Mouse (Mus musculus) hindbrain, embryonic 10.5 days (tissue): ENCODE results near the gene 9530003J23Rik. TPM values are rescaled to one million over a fixed set of nuclear protein-coding genes. Genes with fewer than 3 reads are reported as not detected.

Experiments used
- DNase-seq: peaks from one replicate; pipeline ENCODE4 v3.0.0-alpha.2; 2017; ENCODE audit warnings: low spot score
- H3K27ac ChIP-seq: fragments of 300-500 bp; sonication (generic); 2 replicates; pipeline ENCODE4 v1.5.1; 2016; ENCODE audit warnings: mild to moderate bottlenecking, moderate library complexity
- H3K27me3 ChIP-seq: fragments of 300-500 bp; sonication (generic); 2 replicates; pipeline ENCODE4 v1.6.1; 2016; ENCODE audit warnings: mild to moderate bottlenecking; ENCODE audit not compliant: poor library complexity, insufficient read depth, severe bottlenecking
- H3K36me3 ChIP-seq: fragments of 300-500 bp; sonication (generic); 2 replicates; pipeline ENCODE4 v1.6.1; 2016; ENCODE audit warnings: mild to moderate bottlenecking, moderate library complexity
- H3K4me1 ChIP-seq: fragments of 300-500 bp; sonication (generic); replicated peaks from 2 replicates; pipeline ENCODE4 v1.6.1; 2016; ENCODE audit warnings: mild to moderate bottlenecking
- H3K4me3 ChIP-seq: fragments of 300-500 bp; sonication (generic); 2 replicates; pipeline ENCODE4 v1.5.1; 2016; ENCODE audit warnings: mild to moderate bottlenecking, moderate library complexity
- H3K9me3 ChIP-seq: fragments of 300-500 bp; sonication (generic); 2 replicates; pipeline ENCODE4 v1.6.1; 2016; ENCODE audit warnings: mild to moderate bottlenecking, moderate library complexity
- WGBS: fragments of 180-500 bp; shearing (Covaris S2); methylation state at CpG from one replicate; pipeline ENCODE4 v1.1.7; 2016; 5-methylcytosine and 5-hydroxymethylcytosine counted together
- polyA plus RNA-seq: library from polyadenylated mRNA; unstranded; fragments of >200 nt; fragmentation: Nextera tagmentation; extraction: Ambion mirVana; gene quantifications from 2 replicates; pipeline ENCODE4 v1.2.1, GENCODE M21; 2016

The 9530003J23Rik gene
- polyA plus RNA-seq, 1 experiment from 2014 or later, result not detected

GRCm38 (mm10) chr10:117196696-117197095 is 41.8 kb downstream of the 9530003J23Rik start:
- Histone ChIP-seq H3K9me3 (no peaks in the 10 kb centered on the region), H3K4me1 (peaks cover 13% of the 10 kb centered on the region), H3K27ac (no peak overlapping the region), H3K36me3 (no peaks in the 10 kb centered on the region), H3K27me3 (no peaks in the 10 kb centered on the region), H3K4me3 (no peak overlapping the region)
- DNase-seq, result no peak
- 89% methylated on average over 3 of the region's 3 CpGs for WGBS

- H3K36me3 ChIP-seq, result no peaks in the 10 kb centered on the region
- H3K27ac ChIP-seq, result no peak overlapping the region
- H3K9me3 ChIP-seq, result no peaks in the 10 kb centered on the region
- no peak overlapping the region for H3K4me3 ChIP-seq
- no peak for DNase-seq
- 95% methylated on average over 4 of the region's 4 CpGs for WGBS
- no peaks in the 10 kb centered on the region for H3K27me3 ChIP-seq
- peaks cover 13% of the 10 kb centered on the region for H3K4me1 ChIP-seq
These were observed 42.8 kb downstream of the 9530003J23Rik start for GRCm38 (mm10) chr10:117195748-117196147.

- Histone ChIP-seq H3K9me3 (no peaks in the 10 kb centered on the region), H3K27me3 (no peaks in the 10 kb centered on the region), H3K4me3 (no peak overlapping the region), H3K36me3 (no peaks in the 10 kb centered on the region), H3K4me1 (peaks cover 10% of the 10 kb centered on the region), H3K27ac (no peak overlapping the region)
- DNase-seq, result no peak
- 93% methylated on average over 12 of the region's 12 CpGs for WGBS
These were observed 43.5 kb downstream of the 9530003J23Rik start for GRCm38 (mm10) chr10:117195005-117195404.

- H3K4me3 ChIP-seq, result no peak overlapping the region
- no peaks in the 10 kb centered on the region for H3K9me3 ChIP-seq
- no peak for DNase-seq
- H3K4me1 ChIP-seq, result no peaks in the 10 kb centered on the region
- H3K27me3 ChIP-seq, result no peaks in the 10 kb centered on the region
- no peaks in the 10 kb centered on the region for H3K36me3 ChIP-seq
- 86% methylated on average over 5 of the region's 5 CpGs for WGBS
- no peak overlapping the region for H3K27ac ChIP-seq
These were observed 45.1 kb downstream of the 9530003J23Rik start for GRCm38 (mm10) chr10:117193364-117193763.

GRCm38 (mm10) chr10:117185399-117186089 is 53.0 kb downstream of the 9530003J23Rik start:
- Histone ChIP-seq H3K27ac (no peak overlapping the region), H3K27me3 (no peaks in the 10 kb centered on the region), H3K4me3 (no peak overlapping the region), H3K4me1 (0 out of 2 replicates have a peak, but pooled peaks cover 3% of the 10 kb centered on the region), H3K36me3 (no peaks in the 10 kb centered on the region), H3K9me3 (no peaks in the 10 kb centered on the region)
- DNase-seq, result no peak
- 74% methylated on average over 9 of the region's 9 CpGs for WGBS

Other genes starting within 250 kb of the 9530003J23Rik start
- gene Lrrc10, start 193.4 kb downstream of the 9530003J23Rik start, polyA plus RNA-seq, result not detected in 2 replicates
- 264 and 323 TPM in 2 replicates for gene Cct2, start 174.9 kb downstream of the 9530003J23Rik start, polyA plus RNA-seq
- gene Frs2, start 90.2 kb downstream of the 9530003J23Rik start, polyA plus RNA-seq, result 19.8 and 21.4 TPM in 2 replicates
- gene Yeats4, start 14.2 kb downstream of the 9530003J23Rik start, polyA plus RNA-seq, result 112 and 114 TPM in 2 replicates
- 8.7 and 16.7 TPM in 2 replicates for gene Lyz2, start 43.6 kb upstream of the 9530003J23Rik start, polyA plus RNA-seq
- gene Lyz1, start 54.2 kb upstream of the 9530003J23Rik start, polyA plus RNA-seq, result not detected in 2 replicates
- gene Cpsf6, start 141.3 kb upstream of the 9530003J23Rik start, polyA plus RNA-seq, result 188 and 221 TPM in 2 replicates